Mouse (Mus musculus) megakaryocyte progenitor cell, adult 5-6 weeks (primary cell): Measurements from ENCODE around the gene Hsd11b1. TPM values are rescaled to one million over a fixed set of nuclear protein-coding genes. Genes with fewer than 3 reads are reported as not detected.
A peak's percentile ranks its signal among the peaks of the same experiment; 100 is the strongest.

ENCODE experiments used
- ATAC-seq: replicated peaks from 2 replicates; pipeline ENCODE4 v1.8.0; 2016; ENCODE audit warnings: mild to moderate bottlenecking, moderate TSS enrichment, inconsistent platforms; ENCODE audit not compliant: poor library complexity
- total RNA-seq, 2 experiments: library from RNA; stranded (forward) in 1 of 2; stranded (reverse) in 1 of 2; fragments of 157-497, 149-512 nt in 1 of 2; fragments of 200-1000 nt in 1 of 2; gene quantifications; 2 replicates each; pipeline versions ENCODE4 v1.2.3 to v1.2.4; 2015 to 2017

The Hsd11b1 gene
- total RNA-seq, 2 experiments from 2014 or later = 39.9 to 74.0 TPM

- no peak for ATAC-seq
Observed at GRCm38 (mm10) chr1:193250026-193250425, 13.8 kb downstream of the Hsd11b1 start.

GRCm38 (mm10) chr1:193244235-193244634 is 19.6 kb downstream of the Hsd11b1 start:
- no peak for ATAC-seq

DNA sequence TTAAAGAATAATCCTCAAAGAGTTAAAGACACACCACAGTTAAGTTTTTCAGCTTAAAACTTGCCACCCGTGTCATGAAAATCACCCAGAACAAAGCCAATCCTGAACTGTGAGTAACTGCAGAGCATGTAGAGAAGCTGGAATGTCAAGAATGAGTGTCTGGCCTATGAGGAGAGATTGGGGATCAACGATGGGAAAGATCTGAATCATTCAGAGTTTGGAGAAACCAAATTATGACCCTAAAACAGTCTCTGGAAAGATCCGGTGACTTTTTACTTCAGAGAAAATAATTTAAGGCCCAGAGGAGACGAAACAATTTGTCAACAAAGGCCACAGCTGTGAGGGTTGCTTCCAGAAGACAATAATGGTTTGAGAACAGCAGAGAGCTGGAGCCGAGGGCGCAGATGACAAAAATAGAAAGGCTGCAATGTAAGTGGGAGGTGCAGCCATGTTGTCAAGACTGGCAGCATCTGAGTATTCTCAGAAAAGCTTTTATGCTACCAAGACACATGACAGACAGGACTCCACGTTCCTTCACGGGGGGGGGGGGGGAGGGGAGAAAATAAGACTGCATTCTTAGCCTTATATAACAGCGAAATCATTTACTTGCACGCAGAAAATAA is 20.2 kb downstream of the Hsd11b1 start:
- no peak for ATAC-seq

DNA sequence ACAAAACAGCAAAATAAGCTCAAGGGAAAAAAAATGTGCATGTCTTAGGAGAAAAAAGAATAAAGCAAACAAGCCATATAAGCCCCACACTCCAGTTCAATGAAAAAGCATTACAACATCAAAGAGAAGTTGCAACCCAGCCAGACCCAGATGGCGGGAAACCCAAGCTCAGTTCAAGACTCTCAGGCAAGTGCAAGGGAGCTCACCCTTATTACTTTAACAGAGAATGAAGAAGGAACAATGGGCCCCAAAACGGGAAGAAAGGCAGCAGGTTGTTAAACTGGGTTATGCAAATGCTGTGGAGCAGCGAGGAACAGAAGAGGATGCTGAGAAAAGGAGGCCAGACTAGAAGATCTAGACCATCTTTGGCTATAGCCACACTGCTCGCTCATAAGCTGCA is 21.0 kb downstream of the Hsd11b1 start:
- ATAC-seq = peak; percentile 71

DNA sequence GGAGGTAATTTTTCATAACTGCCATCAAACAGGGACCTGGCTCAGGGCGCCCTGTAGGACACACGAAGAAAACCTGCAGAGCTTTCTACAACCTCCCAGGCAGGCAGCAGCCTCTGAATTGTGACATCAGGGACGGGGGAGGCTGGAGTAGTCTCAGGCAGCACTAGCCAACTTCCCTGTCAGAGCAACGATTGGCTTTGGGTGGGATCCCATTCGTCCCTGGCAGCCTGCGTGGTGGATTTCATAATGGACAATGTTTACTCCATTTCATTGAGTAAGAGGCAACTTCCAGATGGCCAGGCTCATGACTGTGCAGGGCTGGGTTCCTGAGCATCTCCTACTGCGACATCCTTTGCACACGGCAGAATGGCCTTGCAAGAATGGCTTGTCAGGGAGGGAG is 21.6 kb downstream of the Hsd11b1 start:
- peak; percentile 93 for ATAC-seq

DNA sequence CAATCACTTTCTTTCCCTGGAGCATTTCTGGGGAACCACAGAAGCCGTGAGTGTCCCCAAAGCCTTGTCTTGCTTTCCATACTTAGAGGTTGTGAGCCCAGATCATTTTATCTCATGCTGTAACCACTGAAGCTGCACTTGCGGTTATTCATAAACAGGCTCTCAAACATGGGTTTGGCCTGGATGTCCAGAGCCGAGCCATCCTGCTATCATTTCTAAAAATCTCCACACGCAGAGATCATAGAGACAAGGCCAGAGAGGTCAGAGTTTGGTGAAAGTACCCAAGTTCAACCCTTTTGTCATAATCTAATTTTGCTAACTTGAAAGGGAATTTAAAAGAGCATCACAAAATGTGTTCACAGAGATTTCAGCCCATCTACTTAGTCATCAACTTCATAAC is 22.4 kb downstream of the Hsd11b1 start:
- ATAC-seq = no peak

- ATAC-seq = no peak
Observed at GRCm38 (mm10) chr1:193238426-193238825, 25.4 kb downstream of the Hsd11b1 start.

DNA sequence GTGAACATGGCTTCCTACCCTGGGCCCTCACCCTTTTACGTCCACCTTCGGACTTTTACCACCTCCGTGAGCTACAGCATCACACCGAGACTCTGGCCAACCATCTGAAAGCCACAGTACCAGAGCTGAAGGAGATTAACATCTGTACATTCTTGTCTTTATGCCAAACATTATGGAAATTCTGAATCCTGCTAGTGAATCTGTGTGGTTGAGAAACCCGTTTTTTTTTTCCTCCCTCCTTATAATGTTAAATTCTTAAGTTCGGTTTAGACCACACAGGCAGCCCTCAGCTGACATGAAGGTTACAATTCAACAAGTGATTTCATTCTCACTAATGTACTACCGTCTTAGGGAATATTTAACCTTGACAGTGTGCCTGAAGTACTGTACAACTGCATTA is 28.9 kb downstream of the Hsd11b1 start:
- no peak for ATAC-seq

GRCm38 (mm10) chr1:193234130-193234645 is 29.7 kb downstream of the Hsd11b1 start:
- ATAC-seq = no peak

DNA sequence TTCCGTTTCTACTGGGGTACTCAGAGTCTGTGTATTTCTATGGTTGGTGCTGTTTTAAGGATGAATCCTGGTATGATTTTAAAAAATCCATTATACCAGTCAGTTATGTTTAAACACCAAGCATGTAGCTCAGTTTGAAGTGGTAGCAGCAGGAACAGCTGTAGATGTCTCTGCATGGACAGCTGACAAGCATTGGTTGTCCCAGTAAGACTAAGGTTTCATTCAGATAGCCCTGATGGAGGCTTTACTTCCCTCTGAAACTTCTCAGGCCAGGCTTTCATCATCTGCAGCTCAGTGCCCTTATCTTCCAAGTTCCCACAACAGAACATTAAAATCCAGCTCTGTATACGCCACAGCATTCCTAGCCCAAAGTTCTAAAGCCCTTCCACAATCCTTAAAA is 31.1 kb downstream of the Hsd11b1 start:
- ATAC-seq = peak; percentile 27

- peak; percentile 80 for ATAC-seq
Observed at GRCm38 (mm10) chr1:193230935-193231334, 32.9 kb downstream of the Hsd11b1 start.

DNA sequence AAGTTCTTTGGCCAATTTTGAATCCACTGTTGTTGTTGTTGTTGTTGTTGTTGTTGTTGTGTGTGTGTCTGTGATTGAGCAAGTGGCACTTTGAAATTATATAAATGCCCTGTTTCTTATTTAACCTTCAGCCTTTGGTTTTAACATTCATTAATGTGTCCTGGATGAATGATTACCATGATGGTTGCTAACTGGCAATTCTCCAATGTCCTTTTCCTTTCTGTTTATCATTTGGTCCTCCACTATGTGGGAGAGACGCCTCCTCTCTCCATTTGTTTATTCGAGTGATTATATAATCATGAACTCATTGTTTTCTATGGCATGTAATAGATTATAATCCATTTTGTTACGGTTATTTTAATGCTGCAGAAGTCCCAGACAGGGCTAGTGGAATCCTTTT is 33.3 kb downstream of the Hsd11b1 start:
- ATAC-seq = no peak

GRCm38 (mm10) chr1:193229570-193229969 is 34.3 kb downstream of the Hsd11b1 start:
- ATAC-seq = peak; percentile 53

GRCm38 (mm10) chr1:193227537-193227936 is 36.3 kb downstream of the Hsd11b1 start:
- no peak for ATAC-seq

DNA sequence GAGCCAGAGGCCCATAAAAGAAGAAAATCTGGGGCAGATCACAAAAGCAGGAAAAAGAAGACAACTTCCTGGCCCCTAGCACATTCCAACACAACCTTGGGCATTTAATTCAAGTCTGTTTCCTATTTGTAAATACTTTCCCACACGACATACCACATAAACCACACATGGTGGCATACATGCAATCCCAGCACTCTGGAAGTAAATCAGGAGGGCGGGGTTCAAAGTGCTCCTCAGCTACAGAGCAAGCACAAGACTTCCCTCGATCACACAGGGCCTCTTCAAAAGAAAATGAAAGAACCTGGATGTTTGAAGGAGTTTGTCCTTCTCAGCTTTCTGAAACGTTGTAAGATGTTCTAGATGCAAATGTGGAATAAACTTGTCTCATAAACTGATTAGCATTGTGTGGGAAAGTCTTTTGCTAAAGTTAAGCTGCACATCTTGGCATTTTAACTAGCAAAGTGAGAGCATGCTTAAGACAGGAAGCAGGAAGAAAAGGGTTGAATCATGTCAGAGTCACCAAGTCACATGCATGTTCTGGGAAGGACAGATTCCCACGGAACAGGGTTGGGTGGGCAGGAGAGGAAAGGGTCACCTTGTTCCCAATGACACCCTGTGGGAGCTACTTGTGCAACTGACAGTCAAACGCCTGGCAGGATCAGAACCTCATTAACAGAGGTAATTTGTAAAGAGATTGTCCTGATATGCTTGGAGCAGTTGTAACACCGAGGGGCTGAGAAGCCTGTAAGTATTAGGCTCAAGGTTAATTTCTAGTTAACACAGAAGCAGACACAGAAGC is 37.0 kb downstream of the Hsd11b1 start:
- ATAC-seq = peak; percentile 49

GRCm38 (mm10) chr1:193226114-193226513 is 37.8 kb downstream of the Hsd11b1 start:
- no peak for ATAC-seq

GRCm38 (mm10) chr1:193225531-193225930 is 38.3 kb downstream of the Hsd11b1 start:
- no peak for ATAC-seq

DNA sequence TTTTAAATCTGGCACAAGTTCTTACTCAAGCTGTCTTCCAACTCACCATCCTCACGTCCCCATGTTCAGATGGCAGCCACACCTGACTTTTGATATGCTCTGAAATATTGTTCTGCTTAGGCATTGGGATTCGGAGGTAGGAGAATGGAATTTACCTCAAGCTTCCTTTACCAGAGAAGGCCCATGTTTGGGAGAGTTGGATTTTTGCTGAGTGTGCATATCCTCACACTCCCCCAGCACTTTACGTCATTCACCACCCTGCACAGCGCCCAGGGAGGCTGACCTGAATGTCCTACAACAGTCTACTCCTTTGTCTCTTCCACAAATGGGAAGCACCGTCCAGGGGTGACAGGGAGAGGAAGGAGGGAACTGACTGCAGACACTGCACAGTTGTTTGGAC is 43.5 kb downstream of the Hsd11b1 start:
- ATAC-seq = 0 out of 2 replicates have a peak, but pooled peaks have one; percentile 36

GRCm38 (mm10) chr1:193216000-193216399 is 47.9 kb downstream of the Hsd11b1 start:
- no peak for ATAC-seq

GRCm38 (mm10) chr1:193214053-193214452 is 49.8 kb downstream of the Hsd11b1 start:
- ATAC-seq = no peak

GRCm38 (mm10) chr1:193211371-193211770 is 52.5 kb downstream of the Hsd11b1 start:
- ATAC-seq = no peak

DNA sequence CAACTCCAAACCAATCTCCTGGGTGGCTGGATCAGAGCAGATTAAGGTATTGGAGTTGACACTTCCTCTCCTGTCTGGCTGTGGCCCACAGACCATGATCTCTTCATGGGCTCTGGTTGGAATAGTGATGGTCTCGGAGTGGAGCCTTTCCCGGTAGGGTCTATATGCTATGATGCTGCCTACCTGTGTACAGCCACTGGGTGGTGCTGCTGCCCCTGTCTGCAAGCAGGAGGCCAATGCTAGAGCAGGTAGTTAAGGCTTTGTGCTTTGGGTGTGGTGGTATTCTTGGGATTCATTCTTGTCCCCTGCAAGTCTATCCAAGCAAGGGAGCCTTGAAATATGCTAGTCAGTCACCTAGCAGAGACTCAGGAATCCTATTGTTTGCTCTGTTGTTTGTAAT is 55.7 kb downstream of the Hsd11b1 start:
- peak; percentile 96 for ATAC-seq
